In the genomic region with DNA sequence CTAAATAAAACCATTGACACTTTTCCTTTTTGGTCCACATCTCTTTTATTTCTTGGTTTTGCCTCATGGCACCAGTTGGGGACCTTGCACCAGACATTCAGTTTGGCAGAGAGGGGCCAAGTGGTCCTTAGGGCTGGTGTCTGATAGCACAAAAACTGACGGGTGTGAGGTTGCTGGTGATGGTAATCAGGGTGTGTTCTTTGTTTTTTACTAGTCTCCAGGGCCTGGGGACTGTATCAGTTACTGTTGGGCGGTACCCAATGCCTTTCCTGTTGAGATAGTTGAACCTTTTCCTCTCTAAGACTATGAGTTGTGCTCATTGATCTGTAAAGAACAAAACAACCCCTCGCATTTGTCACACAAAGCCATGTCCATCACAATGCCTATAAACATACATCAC, we compare ENCODE assay signal across 24 mouse cellular contexts.
"Had no signal": no experiment of that assay in that cellular context is flagged by ENCODE, and none has a peak within 500 bp of the region (broad histone marks: within the 10 kb centered on the region; RNA-seq: fewer than 3 reads in every experiment).

No protein-coding gene starts in this region.

- H3K9me3 ChIP-seq: heart, embryonic 10.5 days; heart, embryonic 12.5 days; hindbrain, embryonic 10.5 days; hindbrain, embryonic 12.5 days; intestine, embryonic 15.5 days; limb, embryonic 10.5 days; limb, embryonic 12.5 days had no signal

- DNase-seq: gastrocnemius, adult 2 months; gastrocnemius, postnatal 10 days; gastrocnemius, postnatal 25 days; heart, adult 18-20 months; heart, postnatal 10 days; heart, postnatal 4 days; kidney, adult 18-20 months; kidney, adult 8-10 months; kidney, postnatal 10 days; kidney, postnatal 25 days; kidney, postnatal 4 days had no signal

- H3K9ac ChIP-seq: heart, embryonic 12.5 days; hindbrain, embryonic 12.5 days; hindbrain, embryonic 14.5 days; intestine, embryonic 15.5 days; limb, embryonic 12.5 days had no signal

- H3K4me1 ChIP-seq: heart, embryonic 10.5 days; hindbrain, embryonic 10.5 days; hindbrain, embryonic 12.5 days; intestine, embryonic 15.5 days; limb, embryonic 10.5 days; limb, embryonic 12.5 days had no signal

- H3K4me2 ChIP-seq: heart, embryonic 12.5 days; hindbrain, embryonic 12.5 days; hindbrain, embryonic 14.5 days; intestine, embryonic 15.5 days; limb, embryonic 12.5 days had no signal

- H3K27ac ChIP-seq: gastrocnemius, adult 2 months; heart, embryonic 10.5 days; hindbrain, embryonic 10.5 days; hindbrain, embryonic 12.5 days; hindbrain, embryonic 14.5 days; intestine, embryonic 15.5 days; layer of hippocampus, adult 2 months; left cerebral cortex, adult 2 months; limb, embryonic 10.5 days; limb, embryonic 12.5 days had no signal

- H3K4me3 ChIP-seq: gastrocnemius, adult 2 months; heart, embryonic 10.5 days; heart, embryonic 12.5 days; hindbrain, embryonic 10.5 days; hindbrain, embryonic 12.5 days; intestine, embryonic 15.5 days; layer of hippocampus, adult 2 months; left cerebral cortex, adult 2 months; limb, embryonic 10.5 days; limb, embryonic 12.5 days had no signal

- ATAC-seq: hindbrain, embryonic 16.5 days; inflammation-experienced regulatory T-cells, adult 6 months; intestine, embryonic 15.5 days; intestine, postnatal 0 days had no signal

- H3K36me3 ChIP-seq: heart, embryonic 10.5 days; heart, embryonic 12.5 days; hindbrain, embryonic 10.5 days; hindbrain, embryonic 12.5 days; intestine, embryonic 15.5 days; limb, embryonic 10.5 days; limb, embryonic 12.5 days had no signal

- H3K27me3 ChIP-seq: heart, embryonic 12.5 days; hindbrain, embryonic 12.5 days; intestine, embryonic 15.5 days; limb, embryonic 12.5 days had no signal
